Mouse (Mus musculus) 3134 (cell line): Measurements from ENCODE around the gene Vmn2r101.

ENCODE experiments used
- DNase-seq: peaks from one replicate; pipeline ENCODE4 v3.0.0-alpha.2; 2011; ENCODE audit warnings: low spot score; ENCODE audit not compliant: insufficient read length; ENCODE audit errors: extremely low read depth

Gene Vmn2r101

GRCm38 (mm10) chr17:19576927-19577326 lies at the start of gene Vmn2r101:
Gene Vmn2r101, plus strand, starts transcription at chr17:19577227.
- no peak for DNase-seq

GRCm38 (mm10) chr17:19629328-19629727 lies 52.3 kb downstream of the Vmn2r101 start:
- DNase-seq = no peak

GRCm38 (mm10) chr17:19658447-19658846 lies 81.4 kb downstream of the Vmn2r101 start:
- DNase-seq = no peak

GRCm38 (mm10) chr17:19660028-19660427 lies 83.0 kb downstream of the Vmn2r101 start, which contains the start of gene Vmn2r102:
Gene Vmn2r102, plus strand, starts transcription at chr17:19660328.
- DNase-seq = no peak
